Mouse (Mus musculus) A20 (cell line): ENCODE data around the gene Olfr952.

ENCODE experiments used
- DNase-seq: peaks from one replicate; pipeline ENCODE4 v3.0.0-alpha.2; 2011; ENCODE audit warnings: low read depth, low spot score

Olfr952 gene

DNA sequence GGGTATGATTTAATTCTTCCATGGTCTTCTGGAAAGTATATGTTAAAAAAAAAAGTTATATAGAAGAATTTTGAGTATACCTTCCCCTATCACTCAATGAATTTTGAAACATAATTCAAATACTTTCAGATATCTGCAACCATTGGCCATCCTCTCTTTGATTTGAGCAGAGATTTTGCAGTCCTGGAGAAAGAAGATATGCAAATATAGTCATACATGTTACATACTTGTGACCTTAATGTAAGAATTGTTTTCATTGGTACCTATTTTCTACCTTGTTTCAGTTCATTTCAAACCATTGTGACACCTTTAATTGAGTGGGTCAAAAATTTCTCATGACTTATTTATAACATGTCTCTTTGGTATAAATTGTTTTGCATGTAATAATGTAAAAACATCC, at the start of gene Olfr952:
Olfr952 (minus strand) TSS at position 101 of the 400 bp plus-strand sequence.
- DNase-seq = no peak

DNA sequence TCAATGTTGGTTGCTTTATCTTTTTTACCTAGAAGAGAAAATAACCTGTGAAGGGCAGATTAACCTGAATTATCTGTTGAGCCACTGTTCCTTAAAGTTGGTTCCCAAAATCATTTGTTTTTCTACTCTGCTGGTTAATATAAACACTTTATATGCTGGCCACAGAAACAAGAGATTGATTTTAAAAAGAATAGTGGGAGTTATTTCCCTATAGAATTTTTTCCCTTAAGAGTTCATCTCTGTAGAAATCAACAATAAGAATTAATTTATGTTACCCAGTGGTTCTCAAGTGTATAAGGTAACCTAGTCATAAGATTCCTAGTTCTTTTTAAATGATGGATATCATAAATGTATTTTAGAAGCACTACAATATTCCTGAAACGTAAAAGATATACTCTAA, 44.9 kb upstream of the Olfr952 start, which contains the start of gene Olfr955:
Olfr955 (minus strand) TSS at position 101 of the 400 bp plus-strand sequence.
- DNase-seq = no peak

GRCm38 (mm10) chr9:39456401-39456800, 29.5 kb upstream of the Olfr952 start, which contains the start of gene Olfr954:
Gene Olfr954, plus strand, starts transcription at chr9:39456701.
- DNase-seq = no peak

- DNase-seq = no peak
Measured at GRCm38 (mm10) chr9:39387110-39387509, 39.8 kb downstream of the Olfr952 start, which contains the start of gene Olfr951. Gene Olfr951, plus strand, starts transcription at chr9:39387410.
